Mouse (Mus musculus) liver, embryonic 14.5 days (tissue): ENCODE data around the gene Eomes.

ENCODE experiments used
- CTCF ChIP-seq: IDR thresholded peaks from 2 replicates; pipeline ENCODE4 v1.5.1; 2016; ENCODE audit warnings: antibody characterized with exemption, low read depth, control low read depth
- EP300 ChIP-seq: IDR thresholded peaks from 2 replicates; pipeline ENCODE4 v1.6.1; 2016; ENCODE audit warnings: antibody characterized with exemption, low read depth

- TF ChIP-seq EP300, result no peak
- peak; percentile 87 for TF ChIP-seq CTCF
Measured at GRCm38 (mm10) chr9:118489579-118490019, 11.6 kb downstream of the Eomes start.
